9 mouse cellular contexts compared by ENCODE assay signal in genomic region chr19:25340630-25341620, GRCm38 (mm10).
A peak's percentile ranks its signal among the peaks of the same experiment; 100 is the strongest.
DNase-seq lines count a peak whose midpoint lies in the region; ATAC-seq lines count a peak whose summit lies in the region.
"Had no signal": no experiment of that assay in that cellular context is flagged by ENCODE, and none has a peak within 500 bp of the region (broad histone marks: within the 10 kb centered on the region; RNA-seq: fewer than 3 reads in every experiment).

No protein-coding gene starts in this region.

- peak; percentile 82 for ATAC-seq in midbrain, embryonic 12.5 days (ENCODE audit: low FRiP score, low read depth)

- peaks cover 2% of the 10 kb centered on the region for H3K4me1 ChIP-seq in midbrain, embryonic 12.5 days

- intact Hi-C loops in left cerebral cortex, postnatal 36 days (cut with DNase I) = loop anchor here (1.0 to 5.0 kb wide), 2 partner anchors 104 to 286 kb away; no protein-coding TSS in a partner anchor

- no peaks in the 10 kb centered on the region for H3K9me3 ChIP-seq in midbrain, embryonic 12.5 days
- H3K9me3 ChIP-seq: liver, embryonic 13.5 days had no signal

- H3K27ac ChIP-seq in midbrain, embryonic 12.5 days (replicated peaks) = no peak overlapping the region
- H3K27ac ChIP-seq: liver, embryonic 13.5 days had no signal

- H3K9ac ChIP-seq in midbrain, embryonic 12.5 days (replicated peaks) = 0 out of 2 replicates have a peak overlapping the region, but pooled peaks have one; percentile 17
- H3K9ac ChIP-seq: liver, embryonic 13.5 days had no signal

- peaks cover 3% of the 10 kb centered on the region; the same call in 1 of the 2 replicates for H3K27me3 ChIP-seq in midbrain, embryonic 12.5 days
- H3K27me3 ChIP-seq: liver, embryonic 13.5 days had no signal

- no peak overlapping the region for H3K4me3 ChIP-seq in midbrain, embryonic 12.5 days
- H3K4me3 ChIP-seq: liver, embryonic 13.5 days had no signal

- 37% methylated on average over 11 of the region's 11 CpGs for WGBS in midbrain, embryonic 12.5 days

- DNase-seq in left cerebral cortex, adult 11 months (ENCODE audit: low spot score) = peak; percentile 19
- no peak for DNase-seq in left cerebral cortex, postnatal 36 days (ENCODE audit: low spot score in 2 of 2)
- peak; percentile 49 for DNase-seq in brain, adult 2 months (ENCODE audit: low read depth, low spot score)
- peak; percentile 18 to 20 for DNase-seq in frontal cortex, postnatal 10 days (ENCODE audit: low spot score in 2 of 2)
- peak; percentile 60 for DNase-seq in kidney, postnatal 14 days
- DNase-seq in thymus, postnatal 36 days = peak; percentile 6 to 18
- no peak for DNase-seq in T-cell, adult 2 months (ENCODE audit: low spot score)
- DNase-seq: liver, embryonic 13.5 days had no signal

- no peaks in the 10 kb centered on the region for H3K36me3 ChIP-seq in midbrain, embryonic 12.5 days
- H3K36me3 ChIP-seq: liver, embryonic 13.5 days had no signal

- H3K4me2 ChIP-seq in midbrain, embryonic 12.5 days (replicated peaks) = no peak overlapping the region
- H3K4me2 ChIP-seq: liver, embryonic 13.5 days had no signal

Comparison
In these comparisons a context has a peak if more than half of its experiments do, and no peak if none do; other contexts are left out.
1. DNase-seq: peak in left cerebral cortex, adult 11 months (single experiment), brain, adult 2 months (single experiment), frontal cortex, postnatal 10 days (2 of 2), kidney, postnatal 14 days (single experiment) and thymus, postnatal 36 days (2 of 2); none in left cerebral cortex, postnatal 36 days (0 of 2) and T-cell, adult 2 months (single experiment).